Mouse (Mus musculus) gastrocnemius, postnatal 4 days (tissue): ENCODE data around the gene Iqck. TPM values are rescaled to one million over a fixed set of nuclear protein-coding genes. Genes with fewer than 3 reads are reported as not detected.

ENCODE experiments used
- total RNA-seq, 2 experiments: library from RNA; stranded (reverse); gene quantifications; 2 replicates each; pipeline ENCODE4 v1.2.3; 2021

The Iqck gene
- total RNA-seq, 2 experiments from 2014 or later = 0.73 to 1.6 TPM

Other genes with a start within 250 kb of the Iqck start
- 10 to 100 TPM; 36.5 to 38.2 TPM for gene Gde1, start 150.0 kb upstream of the Iqck start, total RNA-seq
- 10 to 100 TPM in 1 of 2 experiments, 1 to 10 TPM in 1; 8.7 to 12.8 TPM for gene Ccp110, start 143.2 kb upstream of the Iqck start, total RNA-seq
- gene Vps35l, start 115.5 kb upstream of the Iqck start, total RNA-seq = 10 to 100 TPM; 41.4 to 41.5 TPM
- 10 to 100 TPM; 32.5 to 35.2 TPM for gene Knop1, start 502 bp downstream of the Iqck start, total RNA-seq
- 10 to 100 TPM; 47.2 to 48.9 TPM for gene Gprc5b, start 139.5 kb downstream of the Iqck start, total RNA-seq